Comparison of ENCODE assay signal across 7 mouse cellular contexts in genomic region chr16:35768785-35769642, GRCm38 (mm10). TPM values are rescaled to one million over a fixed set of nuclear protein-coding genes. Genes with fewer than 3 reads are reported as not detected.
DNase-seq lines count a peak whose midpoint lies in the region; ATAC-seq lines count a peak whose summit lies in the region.

TSS of gene Dirc2 (minus strand) at chr16:35769356.

- H3K9ac ChIP-seq in embryonic facial prominence, embryonic 15.5 days = peak within 1 kb of the TSS; percentile 83
- peak within 1 kb of the TSS; percentile 94 for H3K9ac ChIP-seq in limb, embryonic 13.5 days
- peak within 1 kb of the TSS; percentile 94 for H3K9ac ChIP-seq in midbrain, embryonic 15.5 days

- WGBS in embryonic facial prominence, embryonic 15.5 days = under 1% methylated on average over 72 of the region's 78 CpGs
- under 1% methylated on average over 71 of the region's 78 CpGs for WGBS in limb, embryonic 13.5 days
- WGBS in midbrain, embryonic 15.5 days = under 1% methylated on average over 74 of the region's 78 CpGs

- peaks cover 23% of the 10 kb centered on the region for H3K4me1 ChIP-seq in embryonic facial prominence, embryonic 15.5 days
- H3K4me1 ChIP-seq in limb, embryonic 13.5 days = peaks cover 27% of the 10 kb centered on the region
- peaks cover 41% of the 10 kb centered on the region for H3K4me1 ChIP-seq in midbrain, embryonic 15.5 days

- no peaks in the 10 kb centered on the region for H3K27me3 ChIP-seq in embryonic facial prominence, embryonic 15.5 days
- no peaks in the 10 kb centered on the region for H3K27me3 ChIP-seq in limb, embryonic 13.5 days
- H3K27me3 ChIP-seq in midbrain, embryonic 15.5 days (replicated peaks) = no peaks in the 10 kb centered on the region

- H3K9me3 ChIP-seq in embryonic facial prominence, embryonic 15.5 days (replicated peaks) = no peaks in the 10 kb centered on the region
- H3K9me3 ChIP-seq in limb, embryonic 13.5 days = no peaks in the 10 kb centered on the region
- no peaks in the 10 kb centered on the region for H3K9me3 ChIP-seq in midbrain, embryonic 15.5 days

- peak within 1 kb of the TSS; percentile 65 for H3K27ac ChIP-seq in embryonic facial prominence, embryonic 15.5 days (replicated peaks)
- H3K27ac ChIP-seq in limb, embryonic 13.5 days = peak within 1 kb of the TSS; percentile 39
- H3K27ac ChIP-seq in midbrain, embryonic 15.5 days = peak within 1 kb of the TSS; percentile 74

- H3K36me3 ChIP-seq in embryonic facial prominence, embryonic 15.5 days = no peaks in the 10 kb centered on the region
- 0 out of 2 replicates have a peak, but pooled peaks cover 3% of the 10 kb centered on the region for H3K36me3 ChIP-seq in limb, embryonic 13.5 days
- H3K36me3 ChIP-seq in midbrain, embryonic 15.5 days (replicated peaks) = no peaks in the 10 kb centered on the region

- peak; percentile 83 for ATAC-seq in embryonic facial prominence, embryonic 15.5 days (ENCODE audit: insufficient number of reproducible peaks, low FRiP score, low TSS enrichment, low read depth)
- ATAC-seq in limb, embryonic 13.5 days (ENCODE audit: low FRiP score, low read depth) = peak; percentile 89
- ATAC-seq in midbrain, embryonic 15.5 days (replicated peaks) = peak; percentile 84

- peak; percentile 83 to 90 for DNase-seq in adrenal gland, postnatal 36 days
- peak; percentile 78 for DNase-seq in heart, adult 8-10 months (ENCODE audit: low spot score)
- peak; percentile 73 for DNase-seq in kidney, adult 9 months
- peak; percentile 52 to 68 for DNase-seq in spleen, adult 18-20 months

- H3K4me2 ChIP-seq in embryonic facial prominence, embryonic 15.5 days (replicated peaks) = peak within 1 kb of the TSS; percentile 93
- peak within 1 kb of the TSS; percentile 80 for H3K4me2 ChIP-seq in limb, embryonic 13.5 days (replicated peaks)
- H3K4me2 ChIP-seq in midbrain, embryonic 15.5 days = peak within 1 kb of the TSS; percentile 97

- peak within 1 kb of the TSS; percentile 87 for H3K4me3 ChIP-seq in embryonic facial prominence, embryonic 15.5 days (replicated peaks)
- peak within 1 kb of the TSS; percentile 85 for H3K4me3 ChIP-seq in limb, embryonic 13.5 days
- H3K4me3 ChIP-seq in midbrain, embryonic 15.5 days = peak within 1 kb of the TSS; percentile 89

RNA-seq across cellular contexts. Expression of gene Dirc2, which starts in this region (rescaled TPM):
- total RNA-seq in adrenal gland, postnatal 36 days (2021) = 10 to 100 TPM; 36.1 to 42.2 TPM
- polyA plus RNA-seq in embryonic facial prominence, embryonic 15.5 days (2015; fragmentation: Nextera tagmentation; extraction: Ambion mirVana) = 17.4 and 18.1 TPM in 2 replicates
- total RNA-seq in heart, adult 8-10 months (2022) = 10 to 100 TPM; 52.1 to 60.6 (median 55.7) TPM
- 14.6 and 14.7 TPM in 2 replicates for polyA plus RNA-seq in limb, embryonic 13.5 days (2015; fragmentation: Nextera tagmentation; extraction: Ambion mirVana)
- polyA plus RNA-seq in midbrain, embryonic 15.5 days (2015; fragmentation: Nextera tagmentation; extraction: Ambion mirVana) = 31.4 TPM in 2 replicates

Comparison
In these comparisons a context has a peak if more than half of its experiments do, and no peak if none do; other contexts are left out.
1. Peak in every context shown above with its lines: DNase-seq, ATAC-seq, H3K4me3 ChIP-seq and H3K27ac ChIP-seq.